Mouse (Mus musculus): ENCODE data around the gene Tiam2. TPM values are rescaled to one million over a fixed set of nuclear protein-coding genes. Genes with fewer than 3 reads are reported as not detected.
"Not testable (repeated sequence)": the region's sequence is repeated elsewhere in the genome, so short reads cannot be mapped to it uniquely, and the experiment has no call there.

The Tiam2 gene
- total RNA-seq, 2 experiments from 2014 or later = 89.3 to 104 TPM

- peak; percentile 40 for DNase-seq
- intact Hi-C loops (cut with DNase I) = no loop called here
Observed at GRCm38 (mm10) chr17:3338821-3339220, 12.4 kb downstream of the Tiam2 start.

- no peak for DNase-seq
- intact Hi-C loops (cut with DNase I) = loop anchor here (5.0 kb wide), 1 partner anchor 52 kb away; no protein-coding TSS in a partner anchor
Observed at GRCm38 (mm10) chr17:3344872-3345271, 18.5 kb downstream of the Tiam2 start.

GRCm38 (mm10) chr17:3345276-3345885, 19.0 kb downstream of the Tiam2 start:
- intact Hi-C loops (cut with DNase I) = loop anchor here (5.0 kb wide), 1 partner anchor 52 kb away; no protein-coding TSS in a partner anchor
- no peak for DNase-seq

- no peak for DNase-seq
- intact Hi-C loops (cut with DNase I) = loop anchor here (5.0 kb wide), 1 partner anchor 50 kb away; no protein-coding TSS in a partner anchor
Observed at GRCm38 (mm10) chr17:3347800-3348199, 21.4 kb downstream of the Tiam2 start.

GRCm38 (mm10) chr17:3349331-3349730, 23.0 kb downstream of the Tiam2 start:
- DNase-seq = no peak
- intact Hi-C loops (cut with DNase I) = loop anchor here (5.0 kb wide), 1 partner anchor 48 kb away; no protein-coding TSS in a partner anchor

- intact Hi-C loops (cut with DNase I) = loop anchor here (5.0 kb wide), 1 partner anchor 47 kb away; no protein-coding TSS in a partner anchor
- DNase-seq = no peak
Observed at GRCm38 (mm10) chr17:3349939-3350338, 23.6 kb downstream of the Tiam2 start.

- DNase-seq = no peak
- intact Hi-C loops (cut with DNase I) = no loop called here
Observed at GRCm38 (mm10) chr17:3350405-3350804, 24.0 kb downstream of the Tiam2 start.

- intact Hi-C loops (cut with DNase I) = no loop called here
- DNase-seq = no peak
Observed at GRCm38 (mm10) chr17:3351668-3352067, 25.3 kb downstream of the Tiam2 start.

- intact Hi-C loops (cut with DNase I); DNase-seq: not testable (repeated sequence)
Observed at GRCm38 (mm10) chr17:3353141-3353540, 26.8 kb downstream of the Tiam2 start.

- no peak for DNase-seq
- intact Hi-C loops (cut with DNase I) = no loop called here
Observed at GRCm38 (mm10) chr17:3354856-3355255, 28.5 kb downstream of the Tiam2 start.

- DNase-seq = no peak
- intact Hi-C loops (cut with DNase I) = no loop called here
Observed at GRCm38 (mm10) chr17:3356633-3357365, 30.4 kb downstream of the Tiam2 start.

- DNase-seq = no peak
- intact Hi-C loops (cut with DNase I) = no loop called here
Observed at GRCm38 (mm10) chr17:3360236-3360635, 33.9 kb downstream of the Tiam2 start.

GRCm38 (mm10) chr17:3361751-3362150, 35.4 kb downstream of the Tiam2 start:
- intact Hi-C loops (cut with DNase I) = no loop called here
- DNase-seq = no peak

GRCm38 (mm10) chr17:3363216-3363615, 36.8 kb downstream of the Tiam2 start:
- DNase-seq = no peak
- intact Hi-C loops (cut with DNase I) = no loop called here

GRCm38 (mm10) chr17:3366741-3367140, 40.4 kb downstream of the Tiam2 start:
- DNase-seq = no peak
- intact Hi-C loops (cut with DNase I) = no loop called here

GRCm38 (mm10) chr17:3368386-3368785, 42.0 kb downstream of the Tiam2 start:
- intact Hi-C loops (cut with DNase I) = no loop called here

GRCm38 (mm10) chr17:3369631-3370030, 43.3 kb downstream of the Tiam2 start:
- no peak for DNase-seq
- intact Hi-C loops (cut with DNase I) = no loop called here

More at GRCm38 (mm10) chr17:3368386-3368785, 42.0 kb downstream of the Tiam2 start:
- DNase-seq = no peak

- intact Hi-C loops (cut with DNase I) = no loop called here
- DNase-seq = no peak
Observed at GRCm38 (mm10) chr17:3378606-3379005, 52.2 kb downstream of the Tiam2 start.

GRCm38 (mm10) chr17:3379753-3380588, 53.6 kb downstream of the Tiam2 start:
- no peak for DNase-seq
- intact Hi-C loops (cut with DNase I) = no loop called here

- intact Hi-C loops (cut with DNase I) = no loop called here
- DNase-seq = no peak
Observed at GRCm38 (mm10) chr17:3385391-3385790, 59.0 kb downstream of the Tiam2 start.

GRCm38 (mm10) chr17:3387819-3388218, 61.4 kb downstream of the Tiam2 start:
- DNase-seq = no peak
- intact Hi-C loops (cut with DNase I) = no loop called here
